Mouse (Mus musculus) adrenal gland, postnatal 14 days (tissue): Measurements from ENCODE around the gene Sbno2. TPM values are rescaled to one million over a fixed set of nuclear protein-coding genes. Genes with fewer than 3 reads are reported as not detected.

ENCODE experiments used
- DNase-seq: peaks from one replicate; pipeline ENCODE4 v3.0.0; 2021; ENCODE audit warnings: mixed read lengths
- total RNA-seq: library from RNA; stranded (reverse); gene quantifications from 2 replicates; pipeline ENCODE4 v1.2.3, GENCODE M21; 2021

Gene Sbno2
- total RNA-seq, 1 experiment from 2014 or later = 52.9 TPM

GRCm38 (mm10) chr10:80123932-80124562 is 18.7 kb upstream of the Sbno2 start:
- no peak for DNase-seq

GRCm38 (mm10) chr10:80121639-80122038 is 16.3 kb upstream of the Sbno2 start:
- DNase-seq = no peak

GRCm38 (mm10) chr10:80120146-80120545 is 14.8 kb upstream of the Sbno2 start:
- no peak for DNase-seq

- no peak for DNase-seq
Measured at GRCm38 (mm10) chr10:80118552-80118951, 13.2 kb upstream of the Sbno2 start.

GRCm38 (mm10) chr10:80117736-80118135 is 12.4 kb upstream of the Sbno2 start:
- no peak for DNase-seq

GRCm38 (mm10) chr10:80116927-80117691 is 11.7 kb upstream of the Sbno2 start:
- peak; percentile 80 for DNase-seq

GRCm38 (mm10) chr10:80116563-80116926 is 11.2 kb upstream of the Sbno2 start:
- DNase-seq = no peak

- DNase-seq = no peak
Measured at GRCm38 (mm10) chr10:80115944-80116335, 10.6 kb upstream of the Sbno2 start.

GRCm38 (mm10) chr10:80115290-80115943 is 10.0 kb upstream of the Sbno2 start, which contains the start of gene Stk11:
TSS of gene Stk11 (plus strand) at chr10:80115803.
- DNase-seq = peak; percentile 99

- DNase-seq = peak; percentile 97
Measured at GRCm38 (mm10) chr10:80114341-80115284, 9.2 kb upstream of the Sbno2 start.

- peak; percentile 56 for DNase-seq
Measured at GRCm38 (mm10) chr10:80107678-80108077, 2.3 kb upstream of the Sbno2 start.

GRCm38 (mm10) chr10:80105926-80106325 is 555 bp upstream of the Sbno2 start:
- DNase-seq = no peak

GRCm38 (mm10) chr10:80104181-80104580 is 1.2 kb downstream of the Sbno2 start:
- peak; percentile 64 for DNase-seq

GRCm38 (mm10) chr10:80103032-80103431 is 2.3 kb downstream of the Sbno2 start:
- DNase-seq = no peak

- DNase-seq = peak; percentile 93
Measured at GRCm38 (mm10) chr10:80102216-80102915, 3.0 kb downstream of the Sbno2 start.

GRCm38 (mm10) chr10:80100982-80101381 is 4.4 kb downstream of the Sbno2 start:
- peak; percentile 89 for DNase-seq

GRCm38 (mm10) chr10:80098630-80099029 is 6.7 kb downstream of the Sbno2 start:
- peak; percentile 43 for DNase-seq

- peak; percentile 48 for DNase-seq
Measured at GRCm38 (mm10) chr10:80097275-80097674, 8.1 kb downstream of the Sbno2 start.

GRCm38 (mm10) chr10:80095547-80095946 is 9.8 kb downstream of the Sbno2 start:
- DNase-seq = peak; percentile 67

- DNase-seq = peak; percentile 56
Measured at GRCm38 (mm10) chr10:80094684-80095083, 10.7 kb downstream of the Sbno2 start.

GRCm38 (mm10) chr10:80094085-80094484 is 11.3 kb downstream of the Sbno2 start:
- peak; percentile 78 for DNase-seq
